Comparison of ENCODE assay signal across 14 mouse cellular contexts in the genomic region with DNA sequence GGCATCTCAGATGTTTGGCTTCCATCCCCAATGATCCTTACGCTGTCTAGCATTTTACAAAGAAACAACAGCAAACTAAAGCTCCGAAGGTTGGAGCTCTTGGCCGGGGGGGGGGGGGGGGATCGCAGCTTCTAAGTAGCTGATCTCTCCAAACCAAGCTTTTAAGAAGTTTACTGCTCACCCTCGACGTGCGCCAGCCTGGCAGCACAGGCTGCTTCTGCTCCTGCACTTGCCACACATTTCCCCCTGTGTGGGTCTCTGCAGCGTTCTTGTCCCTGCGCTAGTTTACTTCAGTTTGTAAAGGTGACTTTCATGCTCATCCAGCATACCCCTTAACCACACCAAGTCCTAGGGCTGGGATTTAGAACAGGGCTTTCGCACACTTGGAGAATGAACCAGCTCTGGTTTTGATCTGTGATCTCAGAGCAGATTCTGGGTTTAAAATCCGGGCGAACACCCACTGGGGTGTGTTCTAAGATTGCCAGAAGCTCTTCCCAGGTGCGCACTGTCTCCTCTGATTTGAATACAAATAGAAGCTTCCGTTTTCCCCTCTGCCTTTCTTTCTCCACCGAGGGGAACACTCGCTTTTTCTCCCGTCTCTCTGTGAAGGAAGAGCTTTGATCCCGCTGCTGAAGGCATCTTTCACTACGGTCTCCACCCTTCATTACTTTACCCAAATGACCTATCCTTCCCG. TPM values are rescaled to one million over a fixed set of nuclear protein-coding genes. Genes with fewer than 3 reads are reported as not detected.
DNase-seq lines count a peak whose midpoint lies in the region; ATAC-seq and TF ChIP-seq lines count a peak whose summit lies in the region.
"Had no signal": no experiment of that assay in that cellular context is flagged by ENCODE, and none has a peak within 500 bp of the region (broad histone marks: within the 10 kb centered on the region; RNA-seq: fewer than 3 reads in every experiment).

No protein-coding gene starts in this region.

- no peak for TF ChIP-seq POLR2A in heart, adult 2 months (IDR thresholded peaks at IDR 0.05; ENCODE audit: insufficient read depth, low read depth, low read length)

- peak; percentile 80 for DNase-seq in heart, adult 11 months
- no peak for DNase-seq in heart, adult 2 months
- DNase-seq in R1 (ENCODE audit: low read depth, low spot score) = peak; percentile 85
- DNase-seq in right cerebral cortex, postnatal 4 days = no peak
- DNase-seq: cerebellum, adult 9-11 months; layer of hippocampus, postnatal 36 days; liver, embryonic 13.5 days had no signal

- no peak for ATAC-seq in forebrain, embryonic 15.5 days (replicated peaks)
- no peak for ATAC-seq in midbrain, embryonic 13.5 days
- ATAC-seq in monocyte, adult 5-6 weeks (replicated peaks; ENCODE audit: insufficient number of reproducible peaks, low FRiP score, low TSS enrichment, poor library complexity, severe bottlenecking) = no peak
- ATAC-seq in activated CD4-positive, CD25-positive, alpha-beta regulatory T cell, adult 4 months = no peak
- ATAC-seq: intestine, postnatal 0 days had no signal

- 8% methylated on average over 20 of the region's 20 CpGs for WGBS in heart, adult 2 months
- WGBS in forebrain, embryonic 15.5 days = 2% methylated on average over 20 of the region's 20 CpGs
- WGBS in midbrain, embryonic 13.5 days = 2% methylated on average over 20 of the region's 20 CpGs

- no peaks in the 10 kb centered on the region for H3K4me1 ChIP-seq in heart, adult 2 months (ENCODE audit: control insufficient read depth, insufficient read depth, low read length)
- peaks cover 26% of the 10 kb centered on the region for H3K4me1 ChIP-seq in forebrain, embryonic 15.5 days
- H3K4me1 ChIP-seq in midbrain, embryonic 13.5 days (replicated peaks) = peaks cover 19% of the 10 kb centered on the region
- H3K4me1 ChIP-seq: liver, embryonic 13.5 days had no signal

- H3K4me2 ChIP-seq in forebrain, embryonic 15.5 days (replicated peaks) = peak overlapping the region; percentile 91
- peak overlapping the region; percentile 92 for H3K4me2 ChIP-seq in midbrain, embryonic 13.5 days (replicated peaks)
- H3K4me2 ChIP-seq: liver, embryonic 13.5 days had no signal

- no peaks in the 10 kb centered on the region for H3K9me3 ChIP-seq in forebrain, embryonic 15.5 days
- no peaks in the 10 kb centered on the region for H3K9me3 ChIP-seq in midbrain, embryonic 13.5 days
- H3K9me3 ChIP-seq: liver, embryonic 13.5 days had no signal

- no peaks in the 10 kb centered on the region for H3K79me2 ChIP-seq in heart, adult 2 months (replicated peaks; ENCODE audit: control insufficient read depth, insufficient read depth, low read length)

- intact Hi-C loops in heart, adult 2 months (cut with DNase I) = no loop called here

- H3K9ac ChIP-seq in heart, adult 2 months (ENCODE audit: low read depth, low read length) = no peak overlapping the region
- H3K9ac ChIP-seq in forebrain, embryonic 15.5 days (replicated peaks) = peak overlapping the region; percentile 33
- peak overlapping the region; percentile 52; the same call in 1 of the 2 replicates for H3K9ac ChIP-seq in midbrain, embryonic 13.5 days (replicated peaks)
- H3K9ac ChIP-seq: liver, embryonic 13.5 days had no signal

- no peak overlapping the region for H3K27ac ChIP-seq in heart, adult 2 months
- no peak overlapping the region for H3K27ac ChIP-seq in forebrain, embryonic 15.5 days (replicated peaks)
- no peak overlapping the region for H3K27ac ChIP-seq in midbrain, embryonic 13.5 days
- H3K27ac ChIP-seq: liver, embryonic 13.5 days; macrophage had no signal

- H3K4me3 ChIP-seq in heart, adult 2 months = no peak overlapping the region
- peak overlapping the region; percentile 45 for H3K4me3 ChIP-seq in forebrain, embryonic 15.5 days
- peak overlapping the region; percentile 47 for H3K4me3 ChIP-seq in midbrain, embryonic 13.5 days (replicated peaks)
- H3K4me3 ChIP-seq: liver, embryonic 13.5 days had no signal

- TF ChIP-seq CTCF in heart, adult 2 months (IDR thresholded peaks at IDR 0.05) = no peak

- H3K27me3 ChIP-seq in heart, adult 2 months (ENCODE audit: control insufficient read depth, insufficient read depth, low read length) = peaks cover 7% of the 10 kb centered on the region
- H3K27me3 ChIP-seq in forebrain, embryonic 15.5 days = peaks cover 49% of the 10 kb centered on the region
- H3K27me3 ChIP-seq in midbrain, embryonic 13.5 days = peaks cover 62% of the 10 kb centered on the region

- no peaks in the 10 kb centered on the region for H3K36me3 ChIP-seq in heart, adult 2 months (ENCODE audit: control insufficient read depth, insufficient read depth, low read length)
- H3K36me3 ChIP-seq in forebrain, embryonic 15.5 days = no peaks in the 10 kb centered on the region
- H3K36me3 ChIP-seq in midbrain, embryonic 13.5 days = no peaks in the 10 kb centered on the region
- H3K36me3 ChIP-seq: liver, embryonic 13.5 days had no signal

- no peak for TF ChIP-seq EP300 in heart, adult 2 months (IDR thresholded peaks at IDR 0.05; ENCODE audit: insufficient read depth, low read depth, low read length)

RNA-seq across cellular contexts. Expression of a gene that starts 0.4 kb away (rescaled TPM):
- not detected for total RNA-seq in heart, adult 2 months (2021)
- not detected in 2 replicates for polyA plus RNA-seq in heart, adult 2 months (2012; rRNA removed)
- polyA plus RNA-seq in forebrain, embryonic 15.5 days (2015; fragmentation: Nextera tagmentation; extraction: Ambion mirVana) = 0.05 TPM in 1 of 2 replicates, not detected in the other
- 0.13 and 0.27 TPM in 2 replicates for polyA plus RNA-seq in midbrain, embryonic 13.5 days (2015; fragmentation: Nextera tagmentation; extraction: Ambion mirVana)
- not detected in 3 replicates for total RNA-seq in monocyte, adult 5-6 weeks (2017)
- polyA plus RNA-seq in activated CD4-positive, CD25-positive, alpha-beta regulatory T cell, adult 4 months (2017; shearing (Covaris generic)) = not detected
- polyA plus RNA-seq: heart, embryonic 14.5 days; intestine, postnatal 0 days; liver, embryonic 13.5 days; macrophage had no signal

RNA-seq across cellular contexts. Expression of a gene that starts 53.9 kb away (rescaled TPM):
- total RNA-seq in heart, adult 2 months (2021) = 10 to 100 TPM in 1 of 2 experiments, 1 to 10 TPM in 1; 6.3 to 10.4 TPM
- 4.2 and 8.5 TPM in 2 replicates for polyA plus RNA-seq in heart, adult 2 months (2012; rRNA removed)
- 0.10 and 0.17 TPM in 2 replicates for polyA plus RNA-seq in forebrain, embryonic 15.5 days (2015; fragmentation: Nextera tagmentation; extraction: Ambion mirVana)
- 0.06 and 0.07 TPM in 2 replicates for polyA plus RNA-seq in midbrain, embryonic 13.5 days (2015; fragmentation: Nextera tagmentation; extraction: Ambion mirVana)
- total RNA-seq in monocyte, adult 5-6 weeks (2017) = 1.7 to 3.8 TPM (median 3.1 TPM) in 3 replicates
- 10 to 100 TPM; 18.8 to 23.6 TPM for polyA plus RNA-seq in activated CD4-positive, CD25-positive, alpha-beta regulatory T cell, adult 4 months (2017; shearing (Covaris generic))

Comparison
In these comparisons a context has a peak if more than half of its experiments do, and no peak if none do; other contexts are left out.
1. DNase-seq: peak in heart, adult 11 months (single experiment) and R1 (single experiment); none in heart, adult 2 months (0 of 2) and right cerebral cortex, postnatal 4 days (single experiment).